Mouse (Mus musculus) layer of hippocampus, adult 2 months (tissue): ENCODE measurements around the gene Pidd1. TPM values are rescaled to one million over a fixed set of nuclear protein-coding genes. Genes with fewer than 3 reads are reported as not detected.

ENCODE experiments used
- DNase-seq, 2 experiments: peaks; one replicate each; pipeline ENCODE4 v3.0.0; 2022; ENCODE audit warnings: low spot score in 2 of 2
- H3K27ac ChIP-seq: fragments of 200-600 bp; 2 replicates; pipeline ENCODE4 v1.8.1; 2022
- H3K4me3 ChIP-seq: fragments of 200-600 bp; 2 replicates; pipeline ENCODE4 v1.8.1; 2022; ENCODE audit warnings: mild to moderate bottlenecking
- CTCF ChIP-seq: fragments of 200-600 bp; conservative IDR thresholded peaks from 2 replicates; pipeline ENCODE4 v1.8.1; 2022; ENCODE audit warnings: antibody characterized with exemption, mild to moderate bottlenecking, moderate library complexity
- long read RNA-seq, 2 experiments: library from polyadenylated mRNA; stranded (forward); transcript quantifications; one replicate each; pipeline ENCODE4 v2.0.0; 2021; ENCODE audit warnings: borderline mapping rate in 2 of 2
- total RNA-seq, 2 experiments: library from RNA; stranded (reverse); gene quantifications; 2 replicates each; pipeline ENCODE4 v1.2.3; 2021

The Pidd1 gene
- total RNA-seq = 1 to 10 TPM; 1.1 to 1.7 TPM
- long read RNA-seq, experiment 1, partial matches to known transcripts = 0 of 1 reads
- long read RNA-seq, experiment 1, other reads (novel, unspliced or antisense) = 1 of 1 reads
- long read RNA-seq, experiment 2 = 0 reads

DNA sequence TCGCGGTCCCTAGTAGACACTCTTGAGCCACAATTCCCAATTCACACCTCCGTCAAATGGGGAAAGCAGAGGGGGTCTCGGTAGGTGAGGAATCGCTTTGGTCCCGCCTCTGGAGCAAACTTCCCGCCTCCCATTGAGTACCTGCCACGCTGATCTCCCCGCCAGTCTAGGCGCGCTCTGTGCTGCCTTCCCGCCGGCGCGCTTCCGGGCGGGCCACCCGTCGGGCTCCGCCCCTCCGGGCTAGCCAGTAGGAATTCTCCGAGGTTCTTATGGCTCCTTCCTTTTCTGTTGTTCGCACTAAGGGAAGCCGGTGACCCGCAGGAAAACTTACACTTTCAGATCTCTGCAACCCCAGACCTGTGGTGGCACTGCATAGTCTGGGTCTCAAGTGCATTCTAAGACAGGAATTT lies at the start of gene Pidd1:
TSS of gene Pidd1 (minus strand) at position 198 of the 410 bp plus-strand sequence.
- no peak within 1 kb of the TSS for H3K27ac ChIP-seq
- H3K4me3 ChIP-seq = peak within 1 kb of the TSS; percentile 34
- DNase-seq = no peak
- TF ChIP-seq CTCF = no peak

DNA sequence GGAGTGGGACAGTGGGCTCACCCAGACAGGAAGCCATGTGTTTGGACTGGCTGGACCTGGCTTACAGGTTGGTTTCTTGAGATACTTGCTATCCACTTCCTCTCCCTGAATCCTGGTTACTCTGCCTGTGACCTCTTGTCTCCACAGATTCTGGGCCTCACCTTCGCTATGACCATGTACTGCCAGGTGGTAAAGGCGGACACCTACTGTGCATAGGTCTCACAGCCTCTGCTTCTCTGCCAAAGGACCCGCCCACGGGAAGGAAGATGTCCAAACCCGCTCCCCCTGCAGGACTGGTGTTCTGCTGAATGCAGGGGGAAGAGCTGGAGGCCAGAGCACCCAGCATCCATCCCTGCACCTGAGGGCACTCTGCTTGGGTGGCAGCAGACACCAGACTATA lies 48.9 kb upstream of the Pidd1 start:
- Histone ChIP-seq H3K4me3 (no peak overlapping the region), H3K27ac (no peak overlapping the region)
- DNase-seq = no peak
- TF ChIP-seq CTCF = no peak

DNA sequence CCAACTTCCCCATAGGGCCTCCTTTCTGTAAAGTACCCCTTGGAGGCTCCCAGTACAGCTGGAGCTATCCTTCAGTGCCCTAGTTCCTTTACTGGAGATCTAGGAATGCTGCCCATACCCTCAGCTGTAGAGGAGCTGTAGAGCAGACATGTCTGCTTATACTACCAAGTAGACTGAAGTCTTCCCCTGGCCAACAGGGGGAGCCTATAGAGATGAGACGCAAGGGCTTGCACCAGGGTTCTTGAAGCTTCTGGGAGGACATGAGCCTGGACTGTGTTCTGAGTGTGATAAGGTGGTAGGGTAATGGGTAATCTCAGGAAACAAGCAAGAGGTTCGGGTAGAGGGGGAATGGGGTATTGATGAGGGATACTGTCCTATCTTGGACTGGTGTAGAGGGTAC lies 47.3 kb upstream of the Pidd1 start:
- Histone ChIP-seq H3K4me3 (no peak overlapping the region), H3K27ac (no peak overlapping the region)
- TF ChIP-seq CTCF = peak; percentile 62
- DNase-seq = no peak

DNA sequence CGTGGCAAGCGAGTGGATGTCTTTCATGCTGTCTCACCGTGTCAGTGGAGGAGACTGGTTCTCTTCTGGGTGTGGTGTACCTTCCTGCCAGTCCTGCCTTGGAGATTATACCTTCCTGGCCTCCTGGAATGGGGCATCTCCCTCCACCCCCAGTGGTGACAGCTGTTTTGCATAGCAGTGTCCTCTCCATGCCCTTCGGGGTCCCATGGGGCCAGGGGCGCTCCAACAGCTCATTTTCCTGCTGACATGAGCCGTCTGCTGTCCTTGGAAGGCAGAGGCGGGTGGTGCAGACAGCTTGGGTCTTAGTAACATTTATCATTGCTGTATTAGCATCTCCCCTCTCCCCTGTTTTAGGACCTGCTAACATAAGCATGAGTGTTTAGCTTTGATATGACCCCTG lies 43.3 kb upstream of the Pidd1 start:
- no peak for DNase-seq
- Histone ChIP-seq H3K27ac (no peak overlapping the region), H3K4me3 (no peak overlapping the region)
- TF ChIP-seq CTCF = no peak

DNA sequence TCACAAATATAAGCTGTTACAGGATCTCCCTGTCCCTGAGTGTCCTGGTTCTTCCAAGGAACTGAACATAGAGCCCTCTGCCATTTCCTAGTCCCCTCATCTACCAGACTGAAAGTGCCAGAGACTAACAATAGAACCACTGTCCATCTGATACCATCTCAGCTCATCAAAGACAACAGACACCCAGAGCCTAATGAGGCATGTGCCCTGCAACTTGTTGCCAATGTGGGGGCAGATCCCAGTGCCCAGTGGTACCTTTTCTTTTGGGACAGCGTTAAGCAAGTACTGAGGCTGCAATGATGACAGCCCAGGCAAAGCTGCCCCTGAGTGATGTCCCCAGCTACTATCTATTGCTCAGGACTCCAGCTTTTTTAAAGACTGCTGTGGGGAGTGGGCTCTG lies 42.4 kb upstream of the Pidd1 start:
- no peak for DNase-seq
- Histone ChIP-seq H3K27ac (no peak overlapping the region), H3K4me3 (no peak overlapping the region)
- TF ChIP-seq CTCF = no peak

DNA sequence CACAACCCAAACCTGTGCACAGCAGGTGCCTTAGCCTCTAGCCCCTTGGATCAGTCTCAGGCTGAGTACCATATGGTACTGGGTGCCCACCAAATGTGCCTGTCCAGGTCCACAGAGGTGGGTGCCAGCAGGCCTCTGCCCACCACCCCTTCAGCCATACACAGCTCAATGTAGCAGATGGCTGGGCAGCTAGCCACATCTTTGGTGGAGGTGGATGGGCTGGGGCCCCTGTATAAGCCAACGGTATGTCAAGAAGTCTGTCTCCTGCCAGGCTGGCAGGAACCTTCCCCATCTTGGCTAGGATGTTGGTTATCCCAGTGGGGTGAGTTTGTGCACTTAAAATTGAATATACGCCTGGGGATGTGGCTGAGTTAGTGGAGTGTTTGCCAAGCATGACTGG lies 41.8 kb upstream of the Pidd1 start:
- TF ChIP-seq CTCF = no peak
- Histone ChIP-seq H3K27ac (no peak overlapping the region), H3K4me3 (no peak overlapping the region)
- no peak for DNase-seq

DNA sequence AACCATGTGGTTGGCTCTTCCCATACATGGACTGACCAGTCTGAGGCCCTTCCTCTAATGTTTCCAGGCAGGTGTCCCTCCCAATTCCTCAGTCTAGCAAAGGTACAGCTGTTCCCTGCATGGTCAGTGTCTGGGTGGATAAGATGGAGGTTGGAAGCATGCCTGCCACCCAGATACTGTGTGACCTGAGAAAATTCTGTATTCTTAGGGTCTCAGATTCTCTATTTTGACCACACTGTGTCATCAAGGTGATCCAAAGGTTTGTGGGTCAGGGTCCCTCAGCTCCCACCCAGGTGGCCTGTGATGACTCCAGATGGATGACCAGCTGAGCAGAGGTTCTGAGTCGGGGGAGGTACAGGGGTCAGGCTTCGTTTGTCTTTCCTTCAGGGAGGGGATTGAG lies 41.4 kb upstream of the Pidd1 start:
- H3K4me3 ChIP-seq = no peak overlapping the region
- DNase-seq = no peak
- TF ChIP-seq CTCF = no peak
- no peak overlapping the region for H3K27ac ChIP-seq

DNA sequence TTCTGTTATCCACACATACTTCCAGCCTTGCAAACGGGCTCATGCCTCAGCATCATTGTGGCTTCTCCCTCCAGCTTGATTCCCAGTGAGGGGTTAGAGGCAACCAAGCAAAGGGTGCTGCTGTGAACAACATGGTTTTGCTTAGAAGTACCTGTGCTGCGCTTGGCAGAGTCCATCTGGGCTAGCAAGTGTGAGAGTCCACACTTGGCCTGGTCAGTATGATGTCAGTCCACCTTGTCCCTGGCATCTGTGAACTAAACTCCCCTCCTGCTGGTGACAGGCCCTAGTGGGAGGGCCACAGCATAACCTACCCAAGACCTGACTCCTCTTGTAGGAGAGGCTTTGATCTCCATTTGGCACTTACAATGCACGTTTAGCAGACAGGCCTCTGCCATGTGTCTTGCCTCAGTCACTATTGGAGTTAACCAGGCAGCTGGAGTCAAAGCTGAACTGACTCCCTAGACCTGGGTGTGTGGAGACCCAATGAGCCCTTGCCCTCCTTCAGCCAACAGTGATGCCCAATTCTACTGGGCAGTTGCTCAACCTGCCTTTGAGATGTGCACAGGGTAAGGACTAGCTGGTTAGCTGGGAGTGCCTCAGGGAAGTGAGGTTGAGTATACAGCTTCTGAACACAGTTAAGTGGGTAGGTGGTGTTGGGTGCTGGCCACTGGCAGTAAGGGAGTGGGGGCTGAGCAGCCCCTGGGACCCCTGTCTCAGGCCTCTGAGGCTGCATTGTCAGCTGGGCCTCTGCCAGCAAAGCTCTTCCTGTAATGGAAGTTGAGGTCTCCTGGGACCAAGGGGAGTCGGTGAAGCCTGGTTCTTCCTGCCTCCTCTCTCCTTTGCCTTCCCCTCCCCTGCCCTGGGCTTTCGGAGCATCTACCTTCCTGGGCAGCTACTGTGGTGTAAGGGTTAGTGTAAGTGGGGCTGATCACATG lies 40.6 kb upstream of the Pidd1 start:
- no peak for TF ChIP-seq CTCF
- Histone ChIP-seq H3K4me3 (no peak overlapping the region), H3K27ac (no peak overlapping the region)
- DNase-seq = no peak

DNA sequence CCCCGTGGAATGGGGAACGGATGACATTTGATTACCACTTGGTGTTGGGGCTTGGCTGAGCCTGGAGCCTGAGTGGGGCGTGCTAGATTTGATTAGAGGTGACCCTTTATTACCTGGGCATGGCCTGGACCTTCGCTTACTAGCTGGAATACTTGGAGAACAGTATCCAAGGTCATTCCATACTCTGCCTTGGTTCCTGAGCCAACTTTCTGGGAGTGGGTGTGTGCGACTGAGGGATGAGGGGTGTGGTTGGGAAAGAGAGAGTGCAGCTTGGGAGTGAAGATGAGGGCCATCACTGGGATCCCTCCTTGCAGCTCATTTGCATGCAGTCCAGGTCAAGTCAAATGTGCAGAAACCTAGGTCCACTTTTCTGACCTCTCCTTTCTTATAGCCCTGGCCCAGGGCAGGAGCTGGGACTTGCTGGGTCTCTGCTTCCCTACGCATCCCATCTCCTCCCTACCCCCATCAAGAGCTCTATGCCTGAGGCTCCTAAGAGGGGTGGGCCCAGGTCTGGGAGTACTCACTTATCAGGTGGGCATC lies 39.4 kb upstream of the Pidd1 start:
- Histone ChIP-seq H3K27ac (no peak overlapping the region), H3K4me3 (no peak overlapping the region; the same call in 1 of the 2 replicates)
- no peak for TF ChIP-seq CTCF
- DNase-seq = no peak

DNA sequence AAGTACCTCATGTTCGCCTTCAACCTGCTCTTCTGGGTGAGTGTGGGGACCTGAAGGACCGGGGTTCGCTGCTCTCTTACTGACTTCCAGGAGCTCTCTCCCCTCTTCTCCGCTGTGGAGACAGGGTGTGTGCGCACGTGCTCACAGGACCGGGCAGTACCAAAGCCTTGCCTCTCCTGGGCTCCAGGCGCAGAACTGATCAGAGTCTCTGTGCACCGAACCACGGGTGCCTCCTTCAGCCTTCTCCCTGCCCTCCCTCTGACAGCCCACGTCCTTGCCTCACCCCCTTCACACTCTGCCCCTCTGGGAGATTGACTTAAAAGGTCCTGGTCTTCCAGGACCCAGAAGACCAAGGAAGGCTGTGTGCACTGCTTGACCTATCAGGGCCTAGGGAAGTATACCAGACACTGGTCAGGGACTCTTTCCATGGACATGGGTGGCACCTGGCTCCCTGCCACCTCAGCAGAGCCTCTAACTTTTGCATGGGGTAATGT lies 38.8 kb upstream of the Pidd1 start:
- Histone ChIP-seq H3K27ac (peak overlapping the region; percentile 64; the same call in 1 of the 2 replicates), H3K4me3 (peak overlapping the region; percentile 58)
- DNase-seq = no peak
- no peak for TF ChIP-seq CTCF

DNA sequence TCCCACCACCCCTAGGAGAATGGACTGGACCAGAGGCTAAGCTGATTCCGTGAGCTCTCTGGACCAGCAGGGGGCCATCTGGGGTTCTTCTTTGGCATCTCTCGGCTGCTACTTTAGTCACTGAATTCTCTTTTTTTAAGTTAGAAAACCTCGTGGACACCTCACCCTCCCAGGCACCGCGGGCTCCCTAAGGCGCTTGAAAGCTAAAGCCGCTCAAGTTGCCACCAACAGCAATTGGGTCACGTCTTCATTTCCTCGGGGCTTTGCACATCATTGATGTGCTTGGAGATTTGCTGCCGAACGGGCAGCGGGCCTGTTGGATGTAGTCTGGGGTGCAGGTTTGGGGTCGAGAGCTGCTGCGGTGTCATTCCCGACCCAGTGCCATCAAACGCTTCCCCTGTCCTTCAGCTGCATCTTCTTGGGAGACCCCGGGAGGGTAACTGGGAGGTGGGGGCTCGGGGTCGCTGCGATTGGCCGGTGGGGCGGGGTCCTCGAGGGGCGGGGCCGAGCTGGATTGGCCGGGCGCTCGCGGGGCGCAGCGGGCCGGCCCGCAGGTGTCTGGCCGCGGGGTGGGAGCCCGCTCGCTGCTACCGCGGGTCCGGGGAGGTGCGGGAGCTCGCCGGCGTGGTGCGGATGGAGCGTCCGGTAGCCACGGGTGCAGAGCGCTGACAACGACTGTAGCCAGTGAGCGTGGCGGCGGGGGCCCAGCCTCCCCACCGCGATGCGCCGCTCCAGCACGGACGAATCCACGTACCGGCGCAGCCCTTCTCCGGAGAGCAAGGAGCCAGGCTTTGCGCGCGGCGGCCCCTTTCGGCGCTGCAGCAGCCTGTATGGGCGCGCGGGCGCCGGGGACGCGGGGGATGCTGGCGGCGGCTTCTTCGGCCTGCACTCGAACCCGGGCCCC lies 37.9 kb upstream of the Pidd1 start:
- Histone ChIP-seq H3K4me3 (peak overlapping the region; percentile 58), H3K27ac (peak overlapping the region; percentile 64)
- DNase-seq = no peak
- peak; percentile 62 for TF ChIP-seq CTCF

DNA sequence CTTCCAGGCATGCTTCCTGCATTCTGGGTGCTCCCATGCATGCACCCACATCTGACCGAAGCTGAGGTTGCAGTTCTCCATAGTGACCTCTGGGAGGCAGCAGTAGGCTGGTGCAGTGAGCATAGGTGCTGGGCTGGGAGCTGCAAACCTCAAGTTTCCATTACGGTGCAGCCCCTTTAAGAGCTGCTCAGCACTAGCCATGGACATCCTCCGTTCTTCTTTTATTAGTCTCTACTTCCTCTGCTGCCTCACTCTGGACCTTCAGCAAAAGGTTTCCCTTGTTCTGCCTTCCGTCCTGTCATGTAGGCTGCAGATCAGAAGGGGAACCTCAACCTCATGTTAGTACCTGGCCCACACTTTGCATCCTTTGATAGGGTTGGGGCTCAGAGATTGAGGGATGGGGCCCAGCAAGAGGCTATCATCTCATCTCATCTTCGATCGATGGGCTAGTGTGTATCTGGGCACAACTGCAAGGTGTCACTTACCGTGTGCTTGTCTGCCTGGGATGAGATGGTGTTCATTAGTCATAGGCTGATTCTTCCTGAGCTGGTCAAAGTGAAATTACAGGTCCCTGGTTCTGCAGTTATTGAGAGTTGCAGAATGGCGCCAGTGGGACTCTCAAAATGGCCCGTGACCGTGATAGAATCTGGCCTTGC lies 37.1 kb upstream of the Pidd1 start:
- H3K27ac ChIP-seq = no peak overlapping the region
- no peak overlapping the region; the same call in 1 of the 2 replicates for H3K4me3 ChIP-seq
- DNase-seq = peak; percentile 74
- TF ChIP-seq CTCF = peak; percentile 94
